Mouse (Mus musculus): ENCODE measurements around the gene Slc7a15. TPM values are rescaled to one million over a fixed set of nuclear protein-coding genes. Genes with fewer than 3 reads are reported as not detected.

Slc7a15 gene
- polyA plus RNA-seq, 1 experiment from 2014 or later = not detected

- Histone ChIP-seq H3K4me1 (ENCODE audit: control insufficient read depth, insufficient read depth, low read length) (no peaks in the 10 kb centered on the region), H3K36me3 (ENCODE audit: control insufficient read depth, insufficient read depth, low read length) (no peaks in the 10 kb centered on the region), H3K9me3 (replicated peaks; ENCODE audit: control insufficient read depth, low read length) (no peaks in the 10 kb centered on the region), H3K27me3 (ENCODE audit: control insufficient read depth, insufficient read depth, low read length) (no peaks in the 10 kb centered on the region), H3K9ac (ENCODE audit: low read depth, low read length) (no peak overlapping the region), H3K27ac (ENCODE audit: low read depth, low read length) (no peak overlapping the region), H3K4me3 (ENCODE audit: low read depth, low read length) (no peak overlapping the region), H3K4me2 (no peak overlapping the region)
- 82% methylated on average over 2 of the region's 2 CpGs for WGBS (ENCODE audit: insufficient replicate concordance)
- no peak for ATAC-seq (replicated peaks; ENCODE audit: insufficient number of reproducible peaks, low FRiP score, low TSS enrichment)
Measured at GRCm38 (mm10) chr12:8632737-8633365, 34.0 kb upstream of the Slc7a15 start.

- H3K9ac ChIP-seq (ENCODE audit: low read depth, low read length) = no peak overlapping the region
- WGBS (ENCODE audit: insufficient replicate concordance) = 89% methylated on average over 1 of the region's 1 CpGs
- H3K27me3 ChIP-seq (ENCODE audit: control insufficient read depth, insufficient read depth, low read length) = no peaks in the 10 kb centered on the region
- no peak overlapping the region for H3K27ac ChIP-seq (ENCODE audit: low read depth, low read length)
- no peak overlapping the region for H3K4me2 ChIP-seq
- H3K36me3 ChIP-seq (ENCODE audit: control insufficient read depth, insufficient read depth, low read length) = no peaks in the 10 kb centered on the region
- no peak for ATAC-seq (replicated peaks; ENCODE audit: insufficient number of reproducible peaks, low FRiP score, low TSS enrichment)
- no peak overlapping the region for H3K4me3 ChIP-seq (ENCODE audit: low read depth, low read length)
- no peaks in the 10 kb centered on the region for H3K9me3 ChIP-seq (replicated peaks; ENCODE audit: control insufficient read depth, low read length)
- H3K4me1 ChIP-seq (ENCODE audit: control insufficient read depth, insufficient read depth, low read length) = no peaks in the 10 kb centered on the region
Measured at GRCm38 (mm10) chr12:8631691-8632090, 32.8 kb upstream of the Slc7a15 start.

- no peak for ATAC-seq (replicated peaks; ENCODE audit: insufficient number of reproducible peaks, low FRiP score, low TSS enrichment)
- Histone ChIP-seq H3K4me2 (no peak overlapping the region), H3K4me3 (ENCODE audit: low read depth, low read length) (no peak overlapping the region), H3K9me3 (replicated peaks; ENCODE audit: control insufficient read depth, low read length) (no peaks in the 10 kb centered on the region), H3K36me3 (ENCODE audit: control insufficient read depth, insufficient read depth, low read length) (no peaks in the 10 kb centered on the region), H3K4me1 (ENCODE audit: control insufficient read depth, insufficient read depth, low read length) (no peaks in the 10 kb centered on the region), H3K27ac (ENCODE audit: low read depth, low read length) (no peak overlapping the region), H3K9ac (ENCODE audit: low read depth, low read length) (no peak overlapping the region), H3K27me3 (ENCODE audit: control insufficient read depth, insufficient read depth, low read length) (no peaks in the 10 kb centered on the region)
- WGBS (ENCODE audit: insufficient replicate concordance) = 95% methylated on average over 6 of the region's 6 CpGs
Measured at GRCm38 (mm10) chr12:8629537-8629936, 30.7 kb upstream of the Slc7a15 start.

GRCm38 (mm10) chr12:8620678-8621018 lies 21.8 kb upstream of the Slc7a15 start:
- H3K4me3 ChIP-seq (ENCODE audit: low read depth, low read length) = no peak overlapping the region
- no peak overlapping the region for H3K27ac ChIP-seq (ENCODE audit: low read depth, low read length)
- 88% methylated on average over 5 of the region's 5 CpGs for WGBS (ENCODE audit: insufficient replicate concordance)
- H3K27me3 ChIP-seq (ENCODE audit: control insufficient read depth, insufficient read depth, low read length) = no peaks in the 10 kb centered on the region
- no peak for ATAC-seq (replicated peaks; ENCODE audit: insufficient number of reproducible peaks, low FRiP score, low TSS enrichment)
- no peaks in the 10 kb centered on the region for H3K9me3 ChIP-seq (replicated peaks; ENCODE audit: control insufficient read depth, low read length)
- H3K4me1 ChIP-seq (ENCODE audit: control insufficient read depth, insufficient read depth, low read length) = no peaks in the 10 kb centered on the region
- H3K4me2 ChIP-seq = no peak overlapping the region
- peaks cover 4% of the 10 kb centered on the region for H3K36me3 ChIP-seq (ENCODE audit: control insufficient read depth, insufficient read depth, low read length)
- no peak overlapping the region for H3K9ac ChIP-seq (ENCODE audit: low read depth, low read length)

GRCm38 (mm10) chr12:8619827-8620677 lies 21.2 kb upstream of the Slc7a15 start:
- Histone ChIP-seq H3K4me1 (ENCODE audit: control insufficient read depth, insufficient read depth, low read length) (no peaks in the 10 kb centered on the region), H3K27me3 (ENCODE audit: control insufficient read depth, insufficient read depth, low read length) (no peaks in the 10 kb centered on the region), H3K9me3 (replicated peaks; ENCODE audit: control insufficient read depth, low read length) (no peaks in the 10 kb centered on the region), H3K36me3 (ENCODE audit: control insufficient read depth, insufficient read depth, low read length) (peaks cover 4% of the 10 kb centered on the region), H3K4me3 (ENCODE audit: low read depth, low read length) (no peak overlapping the region), H3K9ac (ENCODE audit: low read depth, low read length) (no peak overlapping the region), H3K4me2 (no peak overlapping the region), H3K27ac (ENCODE audit: low read depth, low read length) (no peak overlapping the region)
- ATAC-seq (replicated peaks; ENCODE audit: insufficient number of reproducible peaks, low FRiP score, low TSS enrichment) = no peak
- 87% methylated on average over 9 of the region's 9 CpGs for WGBS (ENCODE audit: insufficient replicate concordance)

- Histone ChIP-seq H3K27ac (ENCODE audit: low read depth, low read length) (no peak overlapping the region), H3K4me2 (no peak overlapping the region), H3K27me3 (ENCODE audit: control insufficient read depth, insufficient read depth, low read length) (no peaks in the 10 kb centered on the region), H3K4me1 (ENCODE audit: control insufficient read depth, insufficient read depth, low read length) (no peaks in the 10 kb centered on the region), H3K9me3 (replicated peaks; ENCODE audit: control insufficient read depth, low read length) (no peaks in the 10 kb centered on the region), H3K9ac (ENCODE audit: low read depth, low read length) (no peak overlapping the region), H3K36me3 (ENCODE audit: control insufficient read depth, insufficient read depth, low read length) (peaks cover 4% of the 10 kb centered on the region), H3K4me3 (ENCODE audit: low read depth, low read length) (no peak overlapping the region)
- whole genome bisulfite sequencing (ENCODE audit: insufficient replicate concordance) = 86% methylated on average over 3 of the region's 3 CpGs
- no peak for ATAC-seq (replicated peaks; ENCODE audit: insufficient number of reproducible peaks, low FRiP score, low TSS enrichment)
Measured at GRCm38 (mm10) chr12:8618271-8618670, 19.4 kb upstream of the Slc7a15 start.

- Histone ChIP-seq H3K9me3 (replicated peaks; ENCODE audit: control insufficient read depth, low read length) (no peaks in the 10 kb centered on the region), H3K27me3 (ENCODE audit: control insufficient read depth, insufficient read depth, low read length) (no peaks in the 10 kb centered on the region), H3K4me2 (no peak overlapping the region), H3K36me3 (ENCODE audit: control insufficient read depth, insufficient read depth, low read length) (no peaks in the 10 kb centered on the region), H3K27ac (ENCODE audit: low read depth, low read length) (no peak overlapping the region), H3K4me3 (ENCODE audit: low read depth, low read length) (no peak overlapping the region), H3K4me1 (ENCODE audit: control insufficient read depth, insufficient read depth, low read length) (0 out of 2 replicates have a peak, but pooled peaks cover 2% of the 10 kb centered on the region), H3K9ac (ENCODE audit: low read depth, low read length) (no peak overlapping the region)
- WGBS (ENCODE audit: insufficient replicate concordance) = 80% methylated on average over 3 of the region's 3 CpGs
- ATAC-seq (replicated peaks; ENCODE audit: insufficient number of reproducible peaks, low FRiP score, low TSS enrichment) = no peak
Measured at GRCm38 (mm10) chr12:8609070-8609469, 10.2 kb upstream of the Slc7a15 start.

GRCm38 (mm10) chr12:8595611-8596010 lies 3.3 kb downstream of the Slc7a15 start:
- no peak for ATAC-seq (replicated peaks; ENCODE audit: insufficient number of reproducible peaks, low FRiP score, low TSS enrichment)
- no peaks in the 10 kb centered on the region for H3K4me1 ChIP-seq (ENCODE audit: control insufficient read depth, insufficient read depth, low read length)
- no peak overlapping the region for H3K4me2 ChIP-seq

More at GRCm38 (mm10) chr12:8595611-8596010, 3.3 kb downstream of the Slc7a15 start:
- H3K9ac ChIP-seq (ENCODE audit: low read depth, low read length) = no peak overlapping the region
- no peaks in the 10 kb centered on the region for H3K36me3 ChIP-seq (ENCODE audit: control insufficient read depth, insufficient read depth, low read length)
- H3K27me3 ChIP-seq (ENCODE audit: control insufficient read depth, insufficient read depth, low read length) = no peaks in the 10 kb centered on the region
- no peaks in the 10 kb centered on the region; the same call in 1 of the 2 replicates for H3K9me3 ChIP-seq (replicated peaks; ENCODE audit: control insufficient read depth, low read length)
- 87% methylated on average over 7 of the region's 7 CpGs for WGBS (ENCODE audit: insufficient replicate concordance)
- H3K27ac ChIP-seq (ENCODE audit: low read depth, low read length) = no peak overlapping the region
- no peak overlapping the region for H3K4me3 ChIP-seq (ENCODE audit: low read depth, low read length)
